Mouse (Mus musculus): ENCODE data around the gene L3mbtl2.

The L3mbtl2 gene

DNA sequence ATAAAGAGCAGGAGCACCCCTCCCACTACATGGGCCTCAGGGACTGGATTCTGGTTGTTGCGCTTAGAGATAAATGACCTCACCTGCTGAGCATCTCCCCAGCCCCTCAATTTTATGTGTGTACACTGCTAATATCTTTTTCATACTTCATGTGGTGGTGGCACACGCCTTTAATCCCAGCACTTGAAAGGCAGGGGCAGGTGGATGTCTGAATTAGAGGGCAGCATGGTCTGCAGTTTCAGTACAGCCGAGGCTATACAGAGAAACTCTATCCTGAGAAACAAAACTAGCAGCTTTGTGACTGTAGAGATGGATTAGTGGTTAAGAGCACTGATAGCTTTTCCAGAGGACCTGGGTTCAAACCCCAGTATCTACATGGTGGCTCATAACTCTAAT, 39.4 kb downstream of the L3mbtl2 start:
- in situ Hi-C loops (cut with MboI, MseI): loop anchor here (5.0 kb wide), 1 partner anchor 66 kb away; no protein-coding TSS in a partner anchor

DNA sequence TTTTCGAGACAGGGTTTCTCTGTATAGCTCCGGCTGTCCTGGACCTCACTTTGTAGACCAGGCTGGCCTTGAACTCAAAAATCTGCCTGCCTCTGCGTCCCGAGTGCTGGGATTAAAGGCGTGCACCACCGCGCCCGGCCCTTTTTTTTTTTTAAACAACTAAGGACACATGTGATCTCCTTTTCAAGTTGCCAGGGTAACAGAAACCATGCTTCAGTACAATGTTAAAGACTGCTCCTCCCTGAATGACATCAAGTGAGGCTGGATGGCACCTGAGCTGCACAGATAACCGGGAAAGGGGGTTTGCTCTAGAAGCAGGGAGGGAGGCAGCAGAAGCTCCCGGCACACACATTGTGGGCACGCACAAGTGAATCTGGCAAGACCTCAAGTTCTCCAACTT, 45.3 kb downstream of the L3mbtl2 start:
- in situ Hi-C loops (cut with MboI, MseI): no loop called here

DNA sequence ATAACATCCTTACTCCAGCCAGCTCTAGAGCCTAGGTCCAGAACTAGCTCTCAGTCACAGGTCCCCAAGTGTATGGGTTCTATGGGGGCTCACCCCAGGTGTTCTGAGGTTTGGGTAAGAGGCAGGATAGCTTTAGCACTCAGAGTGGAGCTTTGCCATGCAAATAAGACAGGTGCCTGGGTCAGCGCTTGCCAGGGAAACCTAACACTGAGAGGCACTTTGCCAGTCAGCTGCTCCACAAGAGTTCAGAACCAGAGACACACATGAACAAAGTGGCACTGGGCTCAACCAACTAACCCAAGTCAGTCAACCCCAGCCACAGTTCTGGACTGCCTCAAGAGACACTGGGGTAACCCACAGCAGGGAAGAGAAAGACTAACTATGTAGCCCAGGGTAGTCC, 46.0 kb downstream of the L3mbtl2 start:
- in situ Hi-C loops (cut with MboI, MseI): no loop called here

DNA sequence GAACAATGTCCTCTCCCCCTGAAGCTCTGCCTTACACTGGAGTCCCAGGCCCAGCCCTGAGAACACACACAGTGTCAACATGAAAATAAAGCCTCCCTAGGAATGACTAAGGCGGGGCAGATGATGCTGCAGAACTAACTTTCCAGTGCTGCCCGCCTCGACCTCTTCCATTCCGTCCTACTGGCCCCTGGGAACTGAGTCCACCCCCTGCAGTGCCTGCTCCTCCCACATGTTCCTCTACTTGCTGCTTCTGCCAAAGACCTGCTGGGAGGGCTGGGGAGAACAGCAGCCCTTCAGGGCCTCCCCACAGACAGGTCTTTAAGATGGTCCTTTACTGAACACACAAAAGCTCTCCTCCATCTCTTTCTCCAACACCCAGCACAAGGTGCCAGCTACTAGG, 47.1 kb downstream of the L3mbtl2 start:
- in situ Hi-C loops (cut with MboI, MseI): no loop called here

DNA sequence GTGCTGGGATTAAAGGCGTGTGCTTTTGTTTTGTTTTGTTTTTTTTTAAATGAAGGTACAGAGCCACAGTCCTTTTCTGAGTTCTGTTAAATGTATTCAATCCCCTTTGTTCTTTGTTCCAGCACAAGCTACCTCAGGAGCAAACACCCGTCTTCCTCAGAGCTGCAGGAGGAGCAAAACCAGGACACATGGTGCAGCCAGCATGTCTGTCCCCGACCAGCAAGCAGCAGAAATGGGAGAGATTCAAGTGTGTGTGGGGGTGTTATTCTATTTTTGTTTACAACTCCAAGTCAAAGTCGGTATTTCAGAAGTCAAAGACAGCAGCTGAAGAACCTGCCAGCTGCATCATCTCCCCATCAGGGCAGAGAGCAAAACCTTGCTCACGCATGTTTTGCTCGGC, 50.1 kb downstream of the L3mbtl2 start:
- in situ Hi-C loops (cut with MboI, MseI): no loop called here

DNA sequence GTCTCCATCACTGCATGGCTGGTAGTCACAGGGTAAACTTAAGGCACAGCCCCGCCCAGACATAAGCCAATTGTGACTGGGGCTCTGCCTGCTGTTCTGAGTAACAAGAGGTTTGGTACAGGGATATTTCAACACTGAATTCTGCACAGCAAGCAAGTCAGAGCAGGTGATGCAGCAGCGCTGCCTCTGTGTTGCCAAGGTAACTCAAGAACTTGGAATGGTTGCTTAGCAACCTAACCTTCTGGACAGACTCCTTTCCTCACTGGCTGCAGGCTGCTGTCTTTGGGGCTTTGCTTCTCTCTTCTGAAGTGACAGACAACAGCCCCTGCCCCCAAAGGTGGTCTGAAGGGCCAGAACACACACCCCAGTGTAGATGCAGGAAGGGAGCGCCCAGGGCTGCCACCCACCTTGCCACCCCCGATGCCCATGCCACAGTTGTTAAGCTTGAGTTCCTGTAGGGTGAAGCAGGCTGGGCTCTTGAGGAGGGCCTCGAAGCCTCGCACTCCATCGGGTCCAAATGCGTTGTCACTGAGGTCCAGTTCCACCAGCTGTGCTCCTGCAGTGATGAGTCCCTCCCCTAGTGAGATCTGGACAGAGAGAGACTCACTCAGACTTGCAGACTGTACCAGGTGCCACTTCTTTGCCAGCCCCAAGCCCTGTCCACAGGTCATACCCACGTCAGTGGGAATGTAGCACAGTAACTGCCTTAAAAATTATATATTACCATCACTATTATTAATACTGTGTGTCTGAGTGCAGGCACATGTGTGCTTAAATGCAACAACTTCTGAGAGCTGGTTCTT, 54.8 kb downstream of the L3mbtl2 start:
- in situ Hi-C loops (cut with MboI, MseI): no loop called here

DNA sequence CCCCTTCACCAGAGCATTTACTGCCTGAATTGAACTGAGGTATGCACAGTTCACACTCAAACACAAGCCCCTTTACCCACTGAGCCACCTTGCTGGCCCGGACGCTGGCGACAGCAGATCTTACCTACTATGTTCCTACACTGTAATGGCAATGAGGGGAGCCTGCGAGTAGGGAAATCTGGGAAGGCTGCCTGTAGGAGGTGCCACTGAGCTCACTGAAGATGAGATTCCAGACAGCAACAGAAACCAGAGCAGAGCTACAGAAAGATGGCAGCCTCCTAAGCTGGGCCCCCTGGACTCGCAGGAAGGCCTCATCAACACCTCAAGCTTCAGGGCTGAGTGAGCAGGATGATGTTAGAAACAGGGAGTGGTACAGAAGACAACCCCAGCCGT, 55.4 kb downstream of the L3mbtl2 start:
- in situ Hi-C loops (cut with MboI, MseI): no loop called here

DNA sequence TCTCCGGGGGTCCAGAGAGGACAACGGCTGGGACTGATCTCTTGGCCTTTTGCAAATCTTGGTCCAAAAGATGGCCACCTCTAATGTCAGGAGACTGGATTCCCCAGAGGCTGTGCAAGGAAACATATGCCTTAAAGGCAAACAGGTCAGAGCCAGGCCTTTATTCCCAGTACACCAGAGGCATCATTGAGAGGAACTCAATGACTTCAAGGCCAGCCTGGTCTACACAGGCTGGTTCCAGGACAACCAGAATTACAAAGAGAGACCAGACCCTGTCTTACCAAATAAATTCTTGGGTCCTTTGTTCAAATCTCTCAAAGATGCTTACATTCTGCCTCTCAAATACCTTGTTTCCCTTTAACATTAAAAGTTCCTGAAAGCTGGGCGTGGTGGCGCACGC, 58.7 kb downstream of the L3mbtl2 start:
- in situ Hi-C loops (cut with MboI, MseI): no loop called here

DNA sequence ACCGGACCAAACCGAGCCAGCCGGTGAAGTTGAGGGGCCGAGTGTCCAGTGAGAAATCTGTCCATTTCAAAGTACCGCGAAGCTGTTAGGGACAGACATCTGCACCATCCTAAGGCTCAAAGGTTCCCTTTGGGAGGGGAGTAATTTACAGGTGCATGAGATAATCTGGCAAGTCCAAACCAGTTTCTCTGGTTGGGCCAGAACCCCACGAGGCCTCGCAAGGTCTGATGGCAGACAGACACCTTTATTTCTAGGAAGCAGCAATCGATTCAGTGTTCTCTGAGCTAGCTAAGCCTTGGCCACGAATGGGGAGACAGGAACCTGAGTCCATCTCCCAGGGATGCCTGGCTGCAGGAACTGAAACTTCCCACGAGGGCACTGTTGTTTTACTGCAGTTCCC, 60.0 kb downstream of the L3mbtl2 start:
- in situ Hi-C loops (cut with MboI, MseI): no loop called here

DNA sequence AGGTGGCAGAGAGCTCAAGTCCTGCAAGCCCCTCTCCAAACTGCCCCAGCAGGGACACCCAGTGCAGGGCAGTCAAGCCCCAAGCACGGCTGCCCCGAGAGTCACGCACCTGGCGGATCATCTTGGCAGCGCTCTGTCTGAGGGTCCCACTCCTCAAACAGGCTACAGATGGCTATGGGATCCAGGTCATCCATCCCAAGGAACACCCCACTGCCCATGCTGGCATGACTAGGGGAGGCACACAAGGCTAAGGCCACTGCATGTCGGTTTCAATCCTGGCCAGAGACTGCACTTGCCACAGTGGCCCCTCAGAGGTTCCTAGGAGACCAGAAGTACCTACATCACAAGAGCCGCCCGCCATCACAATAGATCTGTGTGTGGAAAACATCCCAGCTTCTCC, 62.3 kb downstream of the L3mbtl2 start:
- in situ Hi-C loops (cut with MboI, MseI): no loop called here

DNA sequence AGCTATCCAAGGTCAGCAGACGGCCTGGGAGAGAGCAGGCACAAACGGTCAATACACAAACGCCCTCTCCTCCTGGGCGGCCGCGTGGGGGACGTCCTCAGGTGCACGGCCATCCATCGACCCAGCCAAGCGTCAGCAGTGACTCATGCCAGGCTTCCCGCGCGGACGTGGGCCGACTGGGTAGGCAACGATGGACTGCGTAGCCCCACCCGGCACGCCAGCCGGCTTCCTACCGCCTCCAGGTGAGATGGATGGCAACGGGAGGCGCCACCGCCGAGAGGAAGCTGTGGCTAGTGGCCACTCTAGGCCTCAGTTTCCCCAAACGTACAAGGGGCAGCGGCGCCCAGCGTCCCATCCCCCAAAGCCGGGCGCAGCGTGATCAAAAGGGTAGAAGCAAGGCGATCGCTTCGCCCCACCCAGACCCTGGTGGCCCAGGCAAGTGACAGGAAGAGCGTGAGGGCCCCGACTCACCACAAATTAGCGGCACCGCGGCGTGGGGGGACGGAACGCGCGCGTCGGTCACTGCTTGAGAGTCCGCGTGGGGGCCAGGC, 65.6 kb downstream of the L3mbtl2 start:
- in situ Hi-C loops (cut with MboI, MseI): no loop called here

DNA sequence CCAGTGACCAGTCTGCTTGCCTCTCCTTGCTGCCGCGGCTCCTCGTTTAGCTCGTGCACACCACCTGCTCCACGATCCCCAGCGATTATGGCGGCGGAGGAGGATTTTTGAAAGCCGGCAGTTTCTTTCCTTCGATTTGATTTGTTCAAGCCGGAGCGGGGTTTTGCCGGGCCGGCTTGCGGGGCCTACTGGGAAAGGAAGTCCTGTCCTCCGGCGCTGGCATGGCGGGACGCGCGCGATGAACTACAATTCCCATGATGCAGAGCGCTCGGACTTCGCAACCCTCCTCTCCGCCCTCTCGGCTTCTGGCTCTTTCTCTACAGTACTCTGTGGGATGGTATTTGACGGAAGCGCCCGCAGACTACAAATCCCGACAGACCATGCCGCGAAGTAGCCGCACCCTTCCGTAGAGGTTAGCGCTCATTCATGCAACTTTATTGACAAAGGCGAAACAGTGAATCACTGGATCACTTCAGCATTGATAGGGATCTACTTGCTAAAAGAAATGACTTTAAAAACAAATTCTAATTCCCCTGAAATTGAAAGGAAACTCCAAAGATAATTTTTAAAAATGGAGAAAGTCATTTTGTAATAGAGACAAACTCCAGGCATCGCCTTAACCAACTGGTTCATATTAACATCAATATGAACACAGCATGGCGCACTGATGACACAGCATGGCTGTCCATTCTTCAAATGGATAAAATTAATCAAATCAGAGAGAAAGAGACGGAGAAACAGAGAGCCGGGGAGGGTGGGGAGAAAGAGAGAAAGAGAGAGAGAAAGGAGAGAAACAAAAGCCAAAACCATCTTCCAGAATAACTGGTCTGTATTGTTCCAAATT, 66.3 kb downstream of the L3mbtl2 start:
- in situ Hi-C loops (cut with MboI, MseI): no loop called here

DNA sequence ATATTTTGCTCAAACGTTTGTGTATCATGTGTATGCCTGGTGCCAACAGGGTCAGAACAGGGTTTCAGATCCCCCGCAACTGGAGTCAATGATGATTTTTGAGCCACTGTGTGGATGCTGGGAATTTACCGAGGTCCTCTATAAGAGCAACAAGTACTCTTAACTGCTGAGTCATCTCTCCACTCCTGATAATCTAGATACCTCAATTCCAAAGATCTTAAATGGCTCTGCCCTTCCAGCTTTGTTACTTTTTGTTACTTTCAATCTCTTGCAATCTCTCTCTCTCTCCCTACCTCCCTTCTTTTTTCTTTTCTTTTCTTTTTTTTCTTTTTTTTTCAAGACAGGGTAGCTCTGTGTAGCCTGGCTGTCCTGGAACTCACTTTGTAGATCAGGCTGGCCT, 71.4 kb downstream of the L3mbtl2 start:
- in situ Hi-C loops (cut with MboI, MseI): no loop called here

All from regulatory T cell (primary cell).